Mouse (Mus musculus): ENCODE measurements around the gene Cenpu.

- no peak for TF ChIP-seq CTCF (IDR thresholded peaks at IDR 0.05; ENCODE audit: insufficient read depth, low read depth, low read length)
- no peak for TF ChIP-seq POLR2A (IDR thresholded peaks at IDR 0.05; ENCODE audit: insufficient read depth, low read depth, low read length)
Observed at GRCm38 (mm10) chr8:46570673-46571072, 18.8 kb downstream of the Cenpu start.
